Mouse (Mus musculus) liver, embryonic 14.5 days (tissue): Measurements from ENCODE around the gene Olfr1030.

Experiments used
- CTCF ChIP-seq: IDR thresholded peaks from 2 replicates; pipeline ENCODE4 v1.5.1; 2016; ENCODE audit warnings: antibody characterized with exemption, low read depth, control low read depth
- EP300 ChIP-seq: IDR thresholded peaks from 2 replicates; pipeline ENCODE4 v1.6.1; 2016; ENCODE audit warnings: antibody characterized with exemption, low read depth

- no peak for TF ChIP-seq CTCF
- no peak for TF ChIP-seq EP300
Measured at GRCm38 (mm10) chr2:85973595-85973994, 5.5 kb upstream of the Olfr1030 start, which contains the start of gene Olfr1029.
